Comparison of ENCODE assay signal across 21 mouse cellular contexts in genomic region chr10:18213373-18213772, GRCm38 (mm10). TPM values are rescaled to one million over a fixed set of nuclear protein-coding genes. Genes with fewer than 3 reads are reported as not detected.
A peak's percentile ranks its signal among the peaks of the same experiment; 100 is the strongest.
DNase-seq lines count a peak whose midpoint lies in the region; ATAC-seq and TF ChIP-seq lines count a peak whose summit lies in the region.
"Had no signal": no experiment of that assay in that cellular context is flagged by ENCODE, and none has a peak within 500 bp of the region (broad histone marks: within the 10 kb centered on the region; RNA-seq: fewer than 3 reads in every experiment).

No protein-coding gene starts in this region.

- H3K4me3 ChIP-seq in lung, postnatal 0 days (ENCODE audit: low read depth, low read length): no peak overlapping the region
- H3K4me3 ChIP-seq: forebrain, embryonic 12.5 days; gastrocnemius, adult 2 months; heart, embryonic 13.5 days; hindbrain, embryonic 15.5 days had no signal

- H3K36me3 ChIP-seq in lung, postnatal 0 days (ENCODE audit: insufficient read depth, low read length): no peaks in the 10 kb centered on the region
- H3K36me3 ChIP-seq: forebrain, embryonic 12.5 days; heart, embryonic 13.5 days; hindbrain, embryonic 15.5 days had no signal

- DNase-seq in lung, postnatal 0 days (ENCODE audit: low spot score): no peak
- no peak for DNase-seq in lung, postnatal 25 days (ENCODE audit: low spot score)
- peak; percentile 79 for DNase-seq in ES-CJ7 (ENCODE audit: low read depth, low spot score)
- DNase-seq in ZHBTc4 (ENCODE audit: low read depth, low spot score): peak; percentile 77
- no peak for DNase-seq in adrenal gland, postnatal 14 days
- no peak for DNase-seq in gastrocnemius, postnatal 4 days (ENCODE audit: low spot score in 2 of 2)
- no peak for DNase-seq in spleen, postnatal 4 days (ENCODE audit: low spot score in 2 of 2)
- DNase-seq: adrenal gland, postnatal 10 days; cerebellum, adult 11-12 months; cerebellum, adult 9-10 months; cerebellum, postnatal 36 days; forebrain, postnatal 0 days; gastrocnemius, adult 2 months; gastrocnemius, postnatal 25 days; heart, adult 11 months; heart, postnatal 36 days; kidney, adult 18-20 months had no signal

- H3K27ac ChIP-seq in lung, postnatal 0 days (ENCODE audit: low read length): no peak overlapping the region
- H3K27ac ChIP-seq: forebrain, embryonic 12.5 days; gastrocnemius, adult 2 months; heart, embryonic 13.5 days; hindbrain, embryonic 15.5 days had no signal

- TF ChIP-seq CTCF in lung, postnatal 0 days (IDR thresholded peaks at IDR 0.05): no peak

- H3K4me2 ChIP-seq in lung, postnatal 0 days (replicated peaks; ENCODE audit: low read depth, low read length): no peak overlapping the region
- H3K4me2 ChIP-seq: forebrain, embryonic 12.5 days; heart, embryonic 13.5 days; hindbrain, embryonic 15.5 days had no signal

- 66% methylated on average over 4 of the region's 4 CpGs for WGBS in lung, postnatal 0 days

- TF ChIP-seq EP300 in lung, postnatal 0 days (IDR thresholded peaks at IDR 0.05): no peak

- H3K4me1 ChIP-seq in lung, postnatal 0 days (ENCODE audit: insufficient read depth, low read depth, low read length): 0 out of 2 replicates have a peak, but pooled peaks cover 5% of the 10 kb centered on the region
- H3K4me1 ChIP-seq: forebrain, embryonic 12.5 days; hindbrain, embryonic 15.5 days had no signal

- ATAC-seq in lung, postnatal 0 days: peak; percentile 13; the same call in 1 of the 2 replicates
- ATAC-seq: forebrain, postnatal 0 days; inflammation-experienced regulatory T-cells, adult 6 months had no signal

- H3K27me3 ChIP-seq in lung, postnatal 0 days (replicated peaks; ENCODE audit: insufficient read depth, low read length): no peaks in the 10 kb centered on the region
- H3K27me3 ChIP-seq: forebrain, embryonic 12.5 days; heart, embryonic 13.5 days; hindbrain, embryonic 15.5 days had no signal

- no peak overlapping the region for H3K9ac ChIP-seq in lung, postnatal 0 days (replicated peaks; ENCODE audit: low read depth)
- H3K9ac ChIP-seq: forebrain, embryonic 12.5 days; forebrain, postnatal 0 days; heart, embryonic 13.5 days; hindbrain, embryonic 15.5 days had no signal

- H3K9me3 ChIP-seq in lung, postnatal 0 days (ENCODE audit: low read length): no peaks in the 10 kb centered on the region
- H3K9me3 ChIP-seq: forebrain, embryonic 12.5 days; heart, embryonic 13.5 days; hindbrain, embryonic 15.5 days had no signal

RNA-seq across cellular contexts. Expression of gene Ect2l, which starts 2.7 kb away (rescaled TPM):
- polyA plus RNA-seq in lung, postnatal 0 days (2015; fragmentation: Nextera tagmentation; extraction: Ambion mirVana): 3.2 and 3.8 TPM in 2 replicates
- total RNA-seq in adrenal gland, postnatal 14 days (2021): not detected in 2 replicates
- under 1 TPM; 0.21 to 0.22 TPM for total RNA-seq in gastrocnemius, postnatal 4 days (2021)
- total RNA-seq: adrenal gland, postnatal 10 days; forebrain, postnatal 0 days; gastrocnemius, adult 2 months; gastrocnemius, postnatal 25 days; heart, postnatal 36 days had no signal
- polyA plus RNA-seq: heart, embryonic 13.5 days had no signal

RNA-seq across cellular contexts. Expression of gene Ccdc28a, which starts 21.4 kb away (rescaled TPM):
- polyA plus RNA-seq in lung, postnatal 0 days (2015; fragmentation: Nextera tagmentation; extraction: Ambion mirVana): 10.6 and 12.9 TPM in 2 replicates
- 8.1 and 9.8 TPM in 2 replicates for total RNA-seq in adrenal gland, postnatal 14 days (2021)
- 1 to 10 TPM; 4.1 to 5.5 TPM for total RNA-seq in gastrocnemius, postnatal 4 days (2021)

Comparison
In these comparisons a context has a peak if more than half of its experiments do, and no peak if none do; other contexts are left out.
1. DNase-seq: peak in ES-CJ7 (single experiment) and ZHBTc4 (single experiment); none in lung, postnatal 0 days (single experiment), lung, postnatal 25 days (single experiment), adrenal gland, postnatal 14 days (single experiment), gastrocnemius, postnatal 4 days (0 of 2) and spleen, postnatal 4 days (0 of 2).